Mouse (Mus musculus) forebrain, embryonic 11.5 days (tissue): Measurements from ENCODE around the gene Map2. TPM values are rescaled to one million over a fixed set of nuclear protein-coding genes. Genes with fewer than 3 reads are reported as not detected.

Experiments
- ATAC-seq: fragments of 200-750 bp; cut with Nextera tagmentation; replicated peaks from 2 replicates; pipeline ENCODE4 v1.8.0; 2017; ENCODE audit warnings: moderate TSS enrichment; ENCODE audit not compliant: low FRiP score
- DNase-seq: peaks from one replicate; pipeline ENCODE4 v3.0.0-alpha.2; 2017; ENCODE audit warnings: low spot score
- H3K27ac ChIP-seq: fragments of 300-500 bp; sonication (generic); 2 replicates; pipeline ENCODE4 v1.5.1; 2014; ENCODE audit warnings: low read depth, low read length
- H3K27me3 ChIP-seq: fragments of 300-500 bp; sonication (generic); 2 replicates; pipeline ENCODE4 v1.6.1; 2014; ENCODE audit warnings: mild to moderate bottlenecking, low read length, mixed read lengths; ENCODE audit not compliant: control insufficient read depth, insufficient read depth
- H3K36me3 ChIP-seq: fragments of 300-500 bp; sonication (generic); 2 replicates; pipeline ENCODE4 v1.6.1; 2014; ENCODE audit warnings: mild to moderate bottlenecking, low read length, moderate library complexity, mixed read lengths; ENCODE audit not compliant: control insufficient read depth, insufficient read depth
- H3K4me1 ChIP-seq: fragments of 300-500 bp; sonication (generic); replicated peaks from 2 replicates; pipeline ENCODE4 v1.6.1; 2014; ENCODE audit warnings: low read length, mixed read lengths; ENCODE audit not compliant: control insufficient read depth, insufficient read depth
- H3K4me2 ChIP-seq: fragments of 300-500 bp; sonication (generic); 2 replicates; pipeline ENCODE4 v1.6.1; 2014; ENCODE audit warnings: low read depth, mild to moderate bottlenecking, low read length, moderate library complexity, mixed read lengths; ENCODE audit not compliant: severe bottlenecking
- H3K4me3 ChIP-seq: fragments of 300-500 bp; sonication (generic); 2 replicates; pipeline ENCODE4 v1.5.1; 2014; ENCODE audit warnings: low read depth, low read length
- H3K9ac ChIP-seq: fragments of 300-500 bp; sonication (generic); 2 replicates; pipeline ENCODE4 v1.6.1; 2014; ENCODE audit warnings: low read length
- H3K9me3 ChIP-seq: fragments of 300-500 bp; sonication (generic); 2 replicates; pipeline ENCODE4 v1.6.1; 2016; ENCODE audit warnings: low read length, mixed read lengths; ENCODE audit not compliant: control insufficient read depth
- WGBS: fragments of 180-500 bp; shearing (Covaris S2); extraction: QIAGEN DNeasy Blood & Tissue Kit; methylation state at CpG from one replicate; pipeline ENCODE4 v1.1.7; 2014; 5-methylcytosine and 5-hydroxymethylcytosine counted together
- polyA plus RNA-seq: library from polyadenylated mRNA; unstranded; fragments of >200 nt; fragmentation: Nextera tagmentation; extraction: Ambion mirVana; gene quantifications from 2 replicates; pipeline ENCODE4 v1.2.1, GENCODE M21; 2014

Map2 gene
- polyA plus RNA-seq, 1 experiment from 2014 or later, result 177 TPM

DNA sequence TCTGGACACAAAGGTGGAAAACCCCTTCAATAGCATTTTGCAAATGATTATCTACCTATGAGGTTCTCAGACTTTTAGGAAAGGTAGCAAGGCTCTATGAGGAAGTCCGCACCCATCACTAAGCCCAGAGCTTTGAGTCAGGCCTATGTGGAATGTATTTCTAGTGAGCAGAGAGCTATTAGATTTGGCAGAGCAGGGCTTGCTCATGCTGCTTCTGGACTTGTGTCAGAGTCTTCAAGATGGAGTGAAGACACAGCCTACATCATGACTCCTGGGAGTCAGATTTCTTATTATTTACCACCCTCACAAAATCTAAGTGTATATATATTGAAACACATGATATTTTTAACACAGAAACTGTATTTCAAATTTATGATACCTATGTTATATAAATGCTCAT is 17.3 kb downstream of the Map2 start:
- Histone ChIP-seq H3K36me3 (no peaks in the 10 kb centered on the region), H3K27ac (no peak overlapping the region), H3K4me2 (no peak overlapping the region), H3K9me3 (no peaks in the 10 kb centered on the region), H3K27me3 (no peaks in the 10 kb centered on the region), H3K4me3 (no peak overlapping the region), H3K9ac (no peak overlapping the region), H3K4me1 (0 out of 2 replicates have a peak, but pooled peaks cover under 1% of the 10 kb centered on the region)
- ATAC-seq, result no peak
- no peak for DNase-seq
- 100% methylated on average over 1 of the region's 1 CpGs for WGBS

GRCm38 (mm10) chr1:66192891-66193290 is 17.8 kb downstream of the Map2 start:
- no peak for ATAC-seq
- WGBS, result 88% methylated on average over 2 of the region's 2 CpGs
- no peaks in the 10 kb centered on the region for H3K4me1 ChIP-seq

DNA sequence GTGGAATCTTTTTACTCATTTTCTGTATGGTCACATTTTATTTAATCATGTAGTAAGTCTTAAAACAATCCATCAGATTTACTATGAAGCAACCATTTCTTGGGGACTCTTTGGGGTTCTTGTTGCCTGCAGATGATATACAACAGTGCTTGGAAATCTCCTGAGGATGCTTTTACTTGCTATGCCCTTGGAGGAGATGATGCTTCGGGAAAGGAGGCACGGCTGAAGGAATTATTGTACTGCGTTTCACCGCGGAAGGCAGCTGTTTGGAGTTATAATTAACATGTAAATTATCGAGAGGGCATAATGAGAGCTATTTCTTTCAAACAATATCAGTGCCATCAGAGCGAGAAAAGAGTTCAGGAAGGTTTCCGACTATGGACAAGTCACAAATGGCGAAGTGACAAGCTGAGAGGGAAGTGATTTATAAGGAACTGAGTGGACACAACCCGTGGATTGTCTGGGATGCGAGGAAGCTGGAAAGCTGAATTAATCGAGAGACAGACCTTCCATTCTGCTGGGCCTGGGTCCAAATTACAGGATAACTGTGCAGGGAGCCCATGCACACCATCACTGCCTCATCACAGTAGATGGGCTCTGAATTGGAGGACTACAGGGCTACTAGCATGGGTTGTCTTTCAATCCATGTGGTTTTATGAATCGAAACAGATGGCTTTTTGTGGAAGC is 20.1 kb downstream of the Map2 start:
- Histone ChIP-seq H3K4me3 (no peak overlapping the region), H3K9me3 (no peaks in the 10 kb centered on the region), H3K4me2 (no peak overlapping the region), H3K27ac (no peak overlapping the region), H3K9ac (no peak overlapping the region), H3K36me3 (no peaks in the 10 kb centered on the region), H3K27me3 (no peaks in the 10 kb centered on the region), H3K4me1 (no peaks in the 10 kb centered on the region)
- DNase-seq (no peak), ATAC-seq (no peak)
- 65% methylated on average over 13 of the region's 13 CpGs for WGBS

More at GRCm38 (mm10) chr1:66192891-66193290, 17.8 kb downstream of the Map2 start:
- no peak overlapping the region for H3K9ac ChIP-seq
- H3K4me3 ChIP-seq, result no peak overlapping the region
- no peak for DNase-seq
- no peak overlapping the region for H3K27ac ChIP-seq
- no peaks in the 10 kb centered on the region for H3K36me3 ChIP-seq
- no peaks in the 10 kb centered on the region for H3K9me3 ChIP-seq
- no peak overlapping the region for H3K4me2 ChIP-seq
- no peaks in the 10 kb centered on the region for H3K27me3 ChIP-seq

- H3K4me2 ChIP-seq, result no peak overlapping the region
- H3K4me1 ChIP-seq, result no peaks in the 10 kb centered on the region
- H3K36me3 ChIP-seq, result no peaks in the 10 kb centered on the region
- no peaks in the 10 kb centered on the region for H3K9me3 ChIP-seq
- DNase-seq (no peak), ATAC-seq (no peak)
- H3K9ac ChIP-seq, result no peak overlapping the region
- no peak overlapping the region for H3K27ac ChIP-seq
- H3K27me3 ChIP-seq, result no peaks in the 10 kb centered on the region
- no peak overlapping the region for H3K4me3 ChIP-seq
- 92% methylated on average over 4 of the region's 4 CpGs for WGBS
These were observed 21.2 kb downstream of the Map2 start for GRCm38 (mm10) chr1:66196240-66196639.

- Histone ChIP-seq H3K4me3 (no peak overlapping the region), H3K4me1 (no peaks in the 10 kb centered on the region), H3K27ac (no peak overlapping the region), H3K36me3 (no peaks in the 10 kb centered on the region), H3K27me3 (no peaks in the 10 kb centered on the region), H3K9me3 (no peaks in the 10 kb centered on the region), H3K9ac (no peak overlapping the region), H3K4me2 (no peak overlapping the region)
- ATAC-seq (no peak), DNase-seq (no peak)
- 92% methylated on average over 4 of the region's 4 CpGs for WGBS
These were observed 21.6 kb downstream of the Map2 start for GRCm38 (mm10) chr1:66196716-66197115.

DNA sequence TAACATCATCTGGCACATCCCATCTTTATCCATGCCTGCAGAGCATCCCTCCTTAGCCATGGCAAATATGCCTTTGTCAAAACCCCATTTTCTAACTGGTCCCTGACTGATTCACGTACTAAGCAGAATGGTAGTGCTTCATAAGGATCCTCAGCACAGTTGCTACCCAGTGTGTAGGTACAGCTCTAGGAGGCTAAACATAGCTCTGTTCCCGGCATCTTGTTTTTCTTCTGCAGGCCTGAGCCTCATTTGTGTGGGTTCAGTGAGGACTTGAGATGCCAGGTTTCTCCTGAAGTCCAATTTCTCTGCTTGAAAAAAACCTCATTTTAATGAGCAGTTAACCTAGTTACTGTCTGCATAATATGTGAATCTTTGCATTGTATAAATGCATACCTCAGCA is 30.4 kb downstream of the Map2 start:
- H3K4me1 ChIP-seq, result no peaks in the 10 kb centered on the region
- ATAC-seq (no peak), DNase-seq (no peak)
- no peaks in the 10 kb centered on the region for H3K27me3 ChIP-seq
- H3K4me3 ChIP-seq, result no peak overlapping the region
- 96% methylated on average over 2 of the region's 2 CpGs for WGBS
- H3K9ac ChIP-seq, result no peak overlapping the region
- no peaks in the 10 kb centered on the region for H3K36me3 ChIP-seq
- H3K27ac ChIP-seq, result no peak overlapping the region
- H3K9me3 ChIP-seq, result no peaks in the 10 kb centered on the region
- no peak overlapping the region for H3K4me2 ChIP-seq

GRCm38 (mm10) chr1:66206904-66207303 is 31.8 kb downstream of the Map2 start:
- Histone ChIP-seq H3K9ac (no peak overlapping the region), H3K27ac (no peak overlapping the region), H3K4me1 (no peaks in the 10 kb centered on the region), H3K4me3 (no peak overlapping the region), H3K4me2 (no peak overlapping the region), H3K9me3 (no peaks in the 10 kb centered on the region), H3K27me3 (no peaks in the 10 kb centered on the region), H3K36me3 (no peaks in the 10 kb centered on the region)
- 53% methylated on average over 3 of the region's 3 CpGs for WGBS
- DNase-seq (no peak), ATAC-seq (no peak)

GRCm38 (mm10) chr1:66211074-66211791 is 36.2 kb downstream of the Map2 start:
- Histone ChIP-seq H3K4me3 (no peak overlapping the region), H3K4me1 (no peaks in the 10 kb centered on the region), H3K4me2 (no peak overlapping the region), H3K9ac (no peak overlapping the region), H3K27me3 (no peaks in the 10 kb centered on the region), H3K9me3 (no peaks in the 10 kb centered on the region), H3K27ac (no peak overlapping the region), H3K36me3 (no peaks in the 10 kb centered on the region)
- 83% methylated on average over 7 of the region's 7 CpGs for WGBS
- no peak for DNase-seq
- ATAC-seq, result no peak

- Histone ChIP-seq H3K9me3 (no peaks in the 10 kb centered on the region), H3K4me2 (no peak overlapping the region), H3K27me3 (no peaks in the 10 kb centered on the region), H3K9ac (no peak overlapping the region), H3K27ac (no peak overlapping the region), H3K4me1 (no peaks in the 10 kb centered on the region), H3K36me3 (no peaks in the 10 kb centered on the region), H3K4me3 (no peak overlapping the region)
- 80% methylated on average over 4 of the region's 4 CpGs for WGBS
- ATAC-seq (no peak), DNase-seq (no peak)
These were observed 46.4 kb downstream of the Map2 start for GRCm38 (mm10) chr1:66221497-66221896.
